Mouse (Mus musculus) bone marrow, adult 2 months (tissue): ENCODE data around the gene Dync1i2.

ENCODE experiments used
- CTCF ChIP-seq: fragments of 200-500 bp; IDR thresholded peaks from 2 replicates; pipeline ENCODE4 v1.5.1; 2011; ENCODE audit warnings: low read length, control low read depth; ENCODE audit not compliant: control insufficient read depth, insufficient read depth
- POLR2A ChIP-seq: fragments of 200-500 bp; IDR thresholded peaks from 2 replicates; pipeline ENCODE4 v1.6.1; 2011; ENCODE audit warnings: low read depth, mild to moderate bottlenecking, control low read depth, low read length, borderline replicate concordance; ENCODE audit not compliant: control insufficient read depth

- TF ChIP-seq CTCF = no peak
- TF ChIP-seq POLR2A = no peak
These were observed 39.3 kb downstream of the Dync1i2 start for GRCm38 (mm10) chr2:71250841-71251240.
